In genomic region chr17:83873363-83874141, GRCm38 (mm10) we compare ENCODE assay signal across 9 mouse cellular contexts. TPM values are rescaled to one million over a fixed set of nuclear protein-coding genes. Genes with fewer than 3 reads are reported as not detected.
DNase-seq lines count a peak whose midpoint lies in the region; ATAC-seq lines count a peak whose summit lies in the region.
"Had no signal": no experiment of that assay in that cellular context is flagged by ENCODE, and none has a peak within 500 bp of the region (broad histone marks: within the 10 kb centered on the region; RNA-seq: fewer than 3 reads in every experiment).

No protein-coding gene starts in this region.

- peaks cover 10% of the 10 kb centered on the region for H3K9me3 ChIP-seq in hindbrain, embryonic 10.5 days
- no peaks in the 10 kb centered on the region for H3K9me3 ChIP-seq in hindbrain, embryonic 14.5 days (ENCODE audit: control insufficient read depth, low read length)
- H3K9me3 ChIP-seq in embryonic facial prominence, embryonic 13.5 days = no peaks in the 10 kb centered on the region
- H3K9me3 ChIP-seq in intestine, embryonic 16.5 days (ENCODE audit: control insufficient read depth, low read length) = no peaks in the 10 kb centered on the region
- no peaks in the 10 kb centered on the region for H3K9me3 ChIP-seq in liver, embryonic 11.5 days (ENCODE audit: control insufficient read depth, low read length)
- H3K9me3 ChIP-seq in forebrain, embryonic 16.5 days (ENCODE audit: control insufficient read depth, low read length) = no peaks in the 10 kb centered on the region
- H3K9me3 ChIP-seq: G1E had no signal

- no peaks in the 10 kb centered on the region for H3K36me3 ChIP-seq in hindbrain, embryonic 10.5 days
- H3K36me3 ChIP-seq in hindbrain, embryonic 14.5 days (replicated peaks; ENCODE audit: control insufficient read depth, insufficient read depth) = no peaks in the 10 kb centered on the region
- H3K36me3 ChIP-seq in embryonic facial prominence, embryonic 13.5 days = no peaks in the 10 kb centered on the region
- H3K36me3 ChIP-seq in intestine, embryonic 16.5 days (ENCODE audit: control insufficient read depth, insufficient read depth, low read length) = no peaks in the 10 kb centered on the region
- no peaks in the 10 kb centered on the region for H3K36me3 ChIP-seq in liver, embryonic 11.5 days (ENCODE audit: control insufficient read depth, insufficient read depth, low read length)
- no peaks in the 10 kb centered on the region for H3K36me3 ChIP-seq in forebrain, embryonic 16.5 days (ENCODE audit: control insufficient read depth, insufficient read depth)
- H3K36me3 ChIP-seq: G1E had no signal

- H3K4me3 ChIP-seq in hindbrain, embryonic 10.5 days = no peak overlapping the region
- H3K4me3 ChIP-seq in hindbrain, embryonic 14.5 days (replicated peaks; ENCODE audit: low read length) = no peak overlapping the region
- H3K4me3 ChIP-seq in embryonic facial prominence, embryonic 13.5 days = no peak overlapping the region; the same call in 1 of the 2 replicates
- no peak overlapping the region for H3K4me3 ChIP-seq in intestine, embryonic 16.5 days (ENCODE audit: low read length)
- H3K4me3 ChIP-seq in liver, embryonic 11.5 days (ENCODE audit: low read depth, low read length) = no peak overlapping the region
- H3K4me3 ChIP-seq in forebrain, embryonic 16.5 days (replicated peaks; ENCODE audit: low read length) = no peak overlapping the region

- peak; percentile 40 for DNase-seq in hindbrain, embryonic 10.5 days (ENCODE audit: low spot score)
- DNase-seq in hindbrain, embryonic 14.5 days (ENCODE audit: low spot score) = no peak
- DNase-seq in lung, postnatal 36 days = peak; percentile 74
- no peak for DNase-seq in liver, embryonic 11.5 days (ENCODE audit: low spot score)
- DNase-seq in layer of hippocampus, postnatal 10 days (ENCODE audit: low spot score in 2 of 2) = no peak

- no peak overlapping the region for H3K4me2 ChIP-seq in hindbrain, embryonic 14.5 days (replicated peaks)
- H3K4me2 ChIP-seq in embryonic facial prominence, embryonic 13.5 days = peak overlapping the region; percentile 50; the same call in 1 of the 2 replicates
- H3K4me2 ChIP-seq in intestine, embryonic 16.5 days (ENCODE audit: low read depth, low read length) = no peak overlapping the region
- H3K4me2 ChIP-seq in liver, embryonic 11.5 days = no peak overlapping the region
- H3K4me2 ChIP-seq in forebrain, embryonic 16.5 days (ENCODE audit: low read length) = no peak overlapping the region; the same call in 1 of the 2 replicates

- no peaks in the 10 kb centered on the region for H3K27me3 ChIP-seq in hindbrain, embryonic 10.5 days (ENCODE audit: insufficient read depth, poor library complexity, severe bottlenecking)
- H3K27me3 ChIP-seq in hindbrain, embryonic 14.5 days (ENCODE audit: control insufficient read depth, insufficient read depth, low read length) = no peaks in the 10 kb centered on the region
- no peaks in the 10 kb centered on the region for H3K27me3 ChIP-seq in embryonic facial prominence, embryonic 13.5 days
- H3K27me3 ChIP-seq in intestine, embryonic 16.5 days (replicated peaks; ENCODE audit: control insufficient read depth, insufficient read depth, low read length) = no peaks in the 10 kb centered on the region
- no peaks in the 10 kb centered on the region for H3K27me3 ChIP-seq in liver, embryonic 11.5 days (replicated peaks; ENCODE audit: control insufficient read depth, insufficient read depth, low read length)
- H3K27me3 ChIP-seq in forebrain, embryonic 16.5 days (replicated peaks; ENCODE audit: control insufficient read depth, insufficient read depth, low read length) = no peaks in the 10 kb centered on the region

- no peak overlapping the region for H3K9ac ChIP-seq in hindbrain, embryonic 14.5 days
- 0 out of 2 replicates have a peak overlapping the region, but pooled peaks have one; percentile 16 for H3K9ac ChIP-seq in embryonic facial prominence, embryonic 13.5 days
- H3K9ac ChIP-seq in intestine, embryonic 16.5 days (ENCODE audit: low read depth, low read length) = peak overlapping the region; percentile 49; the same call in 1 of the 2 replicates
- no peak overlapping the region for H3K9ac ChIP-seq in liver, embryonic 11.5 days (ENCODE audit: low read depth, low read length)
- no peak overlapping the region for H3K9ac ChIP-seq in forebrain, embryonic 16.5 days (replicated peaks; ENCODE audit: low read depth, low read length)

- H3K27ac ChIP-seq in hindbrain, embryonic 10.5 days = peak overlapping the region; percentile 71
- no peak overlapping the region for H3K27ac ChIP-seq in hindbrain, embryonic 14.5 days
- peak overlapping the region; percentile 39; the same call in 1 of the 2 replicates for H3K27ac ChIP-seq in embryonic facial prominence, embryonic 13.5 days
- peak overlapping the region; percentile 85 for H3K27ac ChIP-seq in intestine, embryonic 16.5 days (ENCODE audit: low read length)
- H3K27ac ChIP-seq in liver, embryonic 11.5 days (ENCODE audit: low read depth, low read length) = no peak overlapping the region
- H3K27ac ChIP-seq in forebrain, embryonic 16.5 days (ENCODE audit: low read length) = no peak overlapping the region

- WGBS in hindbrain, embryonic 10.5 days = 57% methylated on average over 19 of the region's 19 CpGs
- WGBS in hindbrain, embryonic 14.5 days = 61% methylated on average over 19 of the region's 19 CpGs
- 77% methylated on average over 19 of the region's 19 CpGs for WGBS in embryonic facial prominence, embryonic 13.5 days
- WGBS in intestine, embryonic 16.5 days = 54% methylated on average over 19 of the region's 19 CpGs
- WGBS in liver, embryonic 11.5 days = 77% methylated on average over 19 of the region's 19 CpGs
- WGBS in forebrain, embryonic 16.5 days = 78% methylated on average over 19 of the region's 19 CpGs

- H3K4me1 ChIP-seq in hindbrain, embryonic 10.5 days (replicated peaks) = peaks cover 20% of the 10 kb centered on the region
- H3K4me1 ChIP-seq in hindbrain, embryonic 14.5 days (replicated peaks; ENCODE audit: control insufficient read depth, insufficient read depth, low read length) = no peaks in the 10 kb centered on the region
- H3K4me1 ChIP-seq in embryonic facial prominence, embryonic 13.5 days = peaks cover 14% of the 10 kb centered on the region
- 0 out of 2 replicates have a peak, but pooled peaks cover 5% of the 10 kb centered on the region for H3K4me1 ChIP-seq in intestine, embryonic 16.5 days (ENCODE audit: control insufficient read depth, insufficient read depth, low read length)
- no peaks in the 10 kb centered on the region for H3K4me1 ChIP-seq in liver, embryonic 11.5 days (replicated peaks; ENCODE audit: control insufficient read depth, insufficient read depth, low read length)
- H3K4me1 ChIP-seq in forebrain, embryonic 16.5 days (replicated peaks; ENCODE audit: control insufficient read depth, insufficient read depth, low read length) = peaks cover 3% of the 10 kb centered on the region

- no peak for ATAC-seq in hindbrain, embryonic 14.5 days (ENCODE audit: low FRiP score)
- ATAC-seq in embryonic facial prominence, embryonic 13.5 days (ENCODE audit: insufficient number of reproducible peaks, insufficient read depth, low FRiP score, low TSS enrichment, low read depth) = no peak
- ATAC-seq in intestine, embryonic 16.5 days = peak; percentile 43
- no peak for ATAC-seq in liver, embryonic 11.5 days (replicated peaks; ENCODE audit: low FRiP score)
- no peak for ATAC-seq in forebrain, embryonic 16.5 days

RNA-seq across cellular contexts. Expression of gene Haao, which starts 25.8 kb away (rescaled TPM):
- polyA plus RNA-seq in hindbrain, embryonic 10.5 days (2016; fragmentation: Nextera tagmentation; extraction: Ambion mirVana) = 0.41 and 0.54 TPM in 2 replicates
- not detected in 2 replicates for polyA plus RNA-seq in hindbrain, embryonic 14.5 days (2014; fragmentation: Nextera tagmentation; extraction: Ambion mirVana)
- 1.5 and 1.7 TPM in 2 replicates for polyA plus RNA-seq in embryonic facial prominence, embryonic 13.5 days (2015; fragmentation: Nextera tagmentation; extraction: Ambion mirVana)
- polyA plus RNA-seq in intestine, embryonic 16.5 days (2015; fragmentation: Nextera tagmentation; extraction: Ambion mirVana) = 1.5 and 2.3 TPM in 2 replicates
- 4.3 and 4.8 TPM in 2 replicates for polyA plus RNA-seq in liver, embryonic 11.5 days (2014; fragmentation: Nextera tagmentation; extraction: Ambion mirVana)
- 0.14 and 0.29 TPM in 2 replicates for polyA plus RNA-seq in forebrain, embryonic 16.5 days (2015; fragmentation: Nextera tagmentation; extraction: Ambion mirVana)
- not detected for total RNA-seq in layer of hippocampus, postnatal 10 days (2021)

Comparison
In these comparisons a context has a peak if more than half of its experiments do, and no peak if none do; other contexts are left out.
1. DNase-seq: peak in hindbrain, embryonic 10.5 days (single experiment) and lung, postnatal 36 days (single experiment); none in hindbrain, embryonic 14.5 days (single experiment), liver, embryonic 11.5 days (single experiment) and layer of hippocampus, postnatal 10 days (0 of 2).
2. H3K27ac ChIP-seq: peak in hindbrain, embryonic 10.5 days (single experiment), embryonic facial prominence, embryonic 13.5 days (single experiment) and intestine, embryonic 16.5 days (single experiment); none in hindbrain, embryonic 14.5 days (single experiment), liver, embryonic 11.5 days (single experiment) and forebrain, embryonic 16.5 days (single experiment).
3. H3K9ac ChIP-seq: peak in embryonic facial prominence, embryonic 13.5 days (single experiment) and intestine, embryonic 16.5 days (single experiment); none in hindbrain, embryonic 14.5 days (single experiment), liver, embryonic 11.5 days (single experiment) and forebrain, embryonic 16.5 days (single experiment).